Comparison of ENCODE assay signal across 8 mouse cellular contexts in the genomic region with DNA sequence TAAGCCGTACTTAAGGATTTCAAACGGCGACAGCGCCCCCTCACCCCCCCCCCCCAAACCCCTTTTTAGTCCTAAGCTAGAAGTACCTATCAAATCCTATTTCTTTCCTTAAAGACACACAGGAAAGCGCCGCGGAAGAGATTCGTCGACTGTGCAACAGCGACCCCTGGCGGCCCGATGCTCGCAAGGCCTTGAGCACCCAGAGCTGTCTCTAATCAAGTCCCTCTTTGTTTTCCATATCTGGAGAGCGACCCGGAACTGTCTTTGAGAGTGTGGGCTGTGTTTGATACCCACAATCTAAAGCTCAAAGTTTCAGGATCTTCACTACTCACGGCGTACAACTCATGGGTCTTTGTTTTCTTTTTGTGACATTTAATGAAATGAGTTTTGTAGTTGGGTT.
DNase-seq lines count a peak whose midpoint lies in the region; ATAC-seq lines count a peak whose summit lies in the region.

No protein-coding gene starts in this region.

- no peaks in the 10 kb centered on the region for H3K27me3 ChIP-seq in hindbrain, embryonic 13.5 days

- H3K4me3 ChIP-seq in hindbrain, embryonic 13.5 days = peak overlapping the region; percentile 46

- no peaks in the 10 kb centered on the region for H3K36me3 ChIP-seq in hindbrain, embryonic 13.5 days

- H3K9me3 ChIP-seq in hindbrain, embryonic 13.5 days = no peaks in the 10 kb centered on the region

- H3K9ac ChIP-seq in hindbrain, embryonic 13.5 days = peak overlapping the region; percentile 79

- 1% methylated on average over 17 of the region's 17 CpGs for WGBS in hindbrain, embryonic 13.5 days

- peak overlapping the region; percentile 98 for H3K27ac ChIP-seq in hindbrain, embryonic 13.5 days

- ATAC-seq in hindbrain, embryonic 13.5 days (ENCODE audit: low FRiP score) = peak; percentile 95

- peak overlapping the region; percentile 59 for H3K4me2 ChIP-seq in hindbrain, embryonic 13.5 days

- peak; percentile 99 for DNase-seq in NIH3T3 (ENCODE audit: low read depth)
- DNase-seq in cerebellum, postnatal 10 days = peak; percentile 98 to 99
- DNase-seq in frontal cortex, postnatal 14 days (ENCODE audit: low spot score in 2 of 2) = peak; percentile 91 to 97
- peak; percentile 98 to 99 for DNase-seq in layer of hippocampus, postnatal 25 days (ENCODE audit: extremely low spot score in 1 of 2, low spot score in 1 of 2)
- DNase-seq in lung, postnatal 25 days (ENCODE audit: low spot score) = peak; percentile 92
- peak; percentile 98 for DNase-seq in retina, embryonic 14.5 days (ENCODE audit: low spot score)
- DNase-seq in thymus, postnatal 4 days = peak; percentile 97

- H3K4me1 ChIP-seq in hindbrain, embryonic 13.5 days (replicated peaks) = peaks cover 11% of the 10 kb centered on the region

Comparison
In these comparisons a context has a peak if more than half of its experiments do, and no peak if none do; other contexts are left out.
1. Peak in every context shown above with its lines: DNase-seq, ATAC-seq, H3K4me3 ChIP-seq and H3K27ac ChIP-seq.